Mouse (Mus musculus) neural tube, postnatal 0 days (tissue): ENCODE data around the gene Sh3glb2. TPM values are rescaled to one million over a fixed set of nuclear protein-coding genes. Genes with fewer than 3 reads are reported as not detected.

Source experiments
- microRNA-seq: library from miRNA; unstranded; fragments of <30 nt; microRNA quantifications from one replicate; pipeline ENCODE4, GENCODE M21; 2016
- polyA plus RNA-seq: library from polyadenylated mRNA; unstranded; fragments of >200 nt; fragmentation: Nextera tagmentation; extraction: Ambion mirVana; gene quantifications from 2 replicates; pipeline ENCODE4 v1.2.1, GENCODE M21; 2015

Sh3glb2 gene
- 180 and 203 TPM in 2 replicates for polyA plus RNA-seq

DNA sequence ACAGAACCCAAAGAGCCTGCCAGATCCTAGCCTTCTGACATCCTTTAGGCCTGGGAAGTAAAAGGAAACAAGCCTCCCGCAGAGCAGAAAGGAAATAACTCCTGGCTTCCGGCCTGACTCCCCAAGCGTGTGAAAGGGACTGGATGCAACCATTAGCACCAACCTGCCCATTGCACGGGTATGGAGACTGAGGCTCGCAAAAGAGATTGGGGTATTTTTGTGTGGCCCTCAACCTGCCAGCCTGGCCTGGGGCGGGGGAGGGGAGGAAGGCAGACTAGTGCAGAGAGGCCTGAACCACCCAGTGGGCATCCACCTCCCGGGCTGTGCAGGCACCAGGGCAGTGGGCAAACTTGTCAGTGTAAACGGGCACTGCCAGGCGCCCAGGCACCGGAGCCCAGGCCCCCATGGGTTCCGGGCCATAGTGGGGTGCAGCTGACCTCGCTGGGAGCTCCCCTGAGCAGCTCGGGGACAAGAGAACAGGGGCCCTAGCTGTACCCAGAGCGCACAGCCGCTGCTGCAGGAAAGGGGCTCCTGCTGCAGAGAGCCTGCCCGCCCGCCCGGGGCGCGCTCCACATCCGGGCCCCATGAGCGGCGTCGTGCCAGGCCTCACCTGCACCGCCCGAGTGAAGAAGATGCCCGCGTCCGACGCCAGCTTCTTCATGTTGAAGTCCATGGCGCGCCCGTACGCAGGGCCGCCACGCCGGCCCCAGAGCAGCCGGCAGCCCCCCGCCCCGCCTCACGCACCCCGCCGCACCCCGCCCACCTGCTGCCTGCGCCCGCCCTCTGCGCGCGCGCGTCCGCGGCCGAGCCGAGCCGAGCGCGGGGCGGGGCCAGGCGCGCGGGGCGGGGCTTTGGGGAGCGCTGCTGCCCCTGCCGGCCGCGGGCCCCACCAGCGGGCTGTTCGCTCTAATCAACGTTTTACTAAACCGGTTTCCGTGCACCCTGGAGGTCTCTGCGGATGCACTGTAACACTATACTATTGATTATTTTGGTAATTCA, at the start of gene Sh3glb2:
Gene Sh3glb2 (minus strand): TSS at position 805 of the 999 bp plus-strand sequence.

DNA sequence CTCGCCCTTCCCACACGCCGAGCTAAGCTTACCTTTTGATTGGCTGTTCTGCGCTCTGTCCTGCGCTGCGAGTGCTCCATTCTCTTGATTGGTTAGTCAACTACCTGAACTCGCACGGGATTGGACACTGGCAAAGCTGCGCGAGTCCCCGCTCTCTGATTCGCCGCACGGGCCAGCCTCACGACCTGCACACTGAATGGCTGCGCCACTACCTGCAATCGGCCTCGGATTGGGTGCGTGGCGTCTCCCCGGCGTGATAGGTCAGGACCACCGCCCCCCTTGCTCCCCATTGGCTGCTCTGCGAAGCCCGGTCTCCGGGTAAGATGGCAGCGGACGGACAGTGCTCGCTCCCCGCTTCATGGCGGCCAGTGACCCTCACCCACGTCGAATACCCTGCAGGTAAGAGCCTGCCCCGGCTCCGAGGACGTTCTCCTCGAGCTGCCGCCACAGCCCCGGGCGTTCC, 33.0 kb upstream of the Sh3glb2 start, which contains the start of gene Dolpp1:
Gene Dolpp1 (plus strand): TSS at position 141 of the 463 bp plus-strand sequence.

DNA sequence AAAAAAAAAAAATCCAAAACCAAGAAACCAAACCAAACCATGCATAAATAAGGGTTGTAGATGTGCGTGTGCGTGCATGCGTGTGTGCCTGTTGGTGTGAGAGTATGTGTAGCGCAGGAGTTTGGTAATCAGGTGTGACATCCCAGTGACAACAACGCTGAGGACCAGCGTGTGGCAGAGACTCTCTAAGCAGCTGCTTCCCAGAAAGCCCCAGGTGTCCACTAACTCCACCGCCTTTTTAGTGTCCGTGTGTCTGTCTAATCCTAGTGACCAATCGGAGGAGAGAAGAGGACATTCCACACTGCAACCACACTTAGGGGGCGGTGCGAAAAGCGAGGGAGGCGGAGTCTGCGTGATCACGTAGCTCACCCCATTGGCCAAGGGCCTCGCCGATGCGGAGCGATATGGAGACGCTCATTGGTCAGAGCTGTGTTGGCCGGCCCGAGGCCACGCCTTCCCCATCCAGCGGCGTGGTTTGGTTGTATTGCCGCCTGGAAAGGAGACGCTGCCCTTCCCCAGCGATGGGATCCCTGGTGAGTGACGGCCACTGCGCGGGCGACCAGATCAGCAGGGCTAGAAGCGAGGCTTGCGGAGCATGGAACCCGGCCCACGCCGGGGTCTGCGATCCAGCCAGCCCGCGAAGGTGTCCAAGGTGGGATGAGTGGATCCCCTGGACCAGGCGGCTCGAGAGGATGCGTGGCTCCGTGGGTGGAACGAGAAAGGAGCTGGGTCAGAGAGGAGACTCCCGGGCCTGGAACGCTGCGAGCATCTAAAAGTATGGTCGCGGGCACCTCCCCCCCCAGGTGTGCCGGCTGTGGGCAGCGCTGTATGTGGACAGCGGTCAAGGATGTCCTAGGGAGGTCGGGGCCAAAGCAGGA, 4.9 kb upstream of the Sh3glb2 start, which contains the start of gene Miga2:
Gene Miga2 (plus strand): TSS at position 461 of the 878 bp plus-strand sequence.

Small RNA genes lying within 50 kb of the gene (microRNA-seq; reads per million reads assigned to microRNA genes)
- not detected for gene Gm47292

Other genes with a start within 250 kb of the Sh3glb2 start
- 16.3 and 17.7 TPM in 2 replicates for gene Zer1, start 234.8 kb downstream of the Sh3glb2 start, polyA plus RNA-seq
- gene Tbc1d13, start 225.6 kb downstream of the Sh3glb2 start, polyA plus RNA-seq: 9.2 and 10.8 TPM in 2 replicates
- gene Endog, start 187.8 kb downstream of the Sh3glb2 start, polyA plus RNA-seq: 52.6 and 59.4 TPM in 2 replicates
- 52.8 and 64.2 TPM in 2 replicates for gene Spout1, start 180.9 kb downstream of the Sh3glb2 start, polyA plus RNA-seq
- 17.1 and 18.6 TPM in 2 replicates for gene Kyat1, start 153.5 kb downstream of the Sh3glb2 start, polyA plus RNA-seq
- 60.2 and 61.1 TPM in 2 replicates for gene Lrrc8a, start 121.6 kb downstream of the Sh3glb2 start, polyA plus RNA-seq
- 0.09 and 0.15 TPM in 2 replicates for gene Gm28035, start 118.8 kb downstream of the Sh3glb2 start, polyA plus RNA-seq
- 7.3 and 8.3 TPM in 2 replicates for gene Phyhd1, start 93.1 kb downstream of the Sh3glb2 start, polyA plus RNA-seq
- not detected in 2 replicates for gene Gm28038, start 78.3 kb downstream of the Sh3glb2 start, polyA plus RNA-seq
- 42.0 and 45.1 TPM in 2 replicates for gene Dolk, start 73.0 kb downstream of the Sh3glb2 start, polyA plus RNA-seq
- gene Nup188, start 72.9 kb downstream of the Sh3glb2 start, polyA plus RNA-seq: 10.0 and 11.1 TPM in 2 replicates
- 33.5 and 36.1 TPM in 2 replicates for gene Miga2, start 4.9 kb upstream of the Sh3glb2 start, polyA plus RNA-seq
- gene Dolpp1, start 32.9 kb upstream of the Sh3glb2 start, polyA plus RNA-seq: 53.7 and 54.8 TPM in 2 replicates
- 25.8 and 29.2 TPM in 2 replicates for gene Crat, start 56.5 kb upstream of the Sh3glb2 start, polyA plus RNA-seq
- gene Ptpa, start 56.7 kb upstream of the Sh3glb2 start, polyA plus RNA-seq: 125 and 136 TPM in 2 replicates
- gene Ier5l, start 114.9 kb upstream of the Sh3glb2 start, polyA plus RNA-seq: 2.4 and 6.8 TPM in 2 replicates
- 0.32 and 0.59 TPM in 2 replicates for gene Cstad, start 235.7 kb upstream of the Sh3glb2 start, polyA plus RNA-seq